Mouse (Mus musculus): Measurements from ENCODE around the gene 9930022D16Rik. TPM values are rescaled to one million over a fixed set of nuclear protein-coding genes. Genes with fewer than 3 reads are reported as not detected.

Gene 9930022D16Rik
- polyA plus RNA-seq, 1 experiment from 2014 or later: not detected

GRCm38 (mm10) chr11:109419961-109420566 lies 6.3 kb downstream of the 9930022D16Rik start:
- Histone ChIP-seq H3K36me3 (no peaks in the 10 kb centered on the region), H3K4me1 (no peaks in the 10 kb centered on the region), H3K27ac (no peak overlapping the region), H3K27me3 (replicated peaks) (no peaks in the 10 kb centered on the region), H3K9ac (no peak overlapping the region), H3K9me3 (0 out of 2 replicates have a peak, but pooled peaks cover 4% of the 10 kb centered on the region), H3K4me2 (replicated peaks) (no peak overlapping the region), H3K4me3 (no peak overlapping the region)
- 58% methylated on average over 16 of the region's 16 CpGs for WGBS
- no peak for ATAC-seq (ENCODE audit: low FRiP score, low read depth)

- H3K36me3 ChIP-seq: no peaks in the 10 kb centered on the region
- no peak overlapping the region for H3K27ac ChIP-seq
- H3K4me3 ChIP-seq: no peak overlapping the region
- no peak overlapping the region for H3K9ac ChIP-seq
- H3K4me2 ChIP-seq (replicated peaks): no peak overlapping the region
- H3K4me1 ChIP-seq: no peaks in the 10 kb centered on the region
- no peaks in the 10 kb centered on the region for H3K27me3 ChIP-seq (replicated peaks)
- ATAC-seq (ENCODE audit: low FRiP score, low read depth): no peak
- H3K9me3 ChIP-seq: 0 out of 2 replicates have a peak, but pooled peaks cover 4% of the 10 kb centered on the region
- WGBS: 86% methylated on average over 14 of the region's 14 CpGs
Observed at GRCm38 (mm10) chr11:109420567-109420962, 6.8 kb downstream of the 9930022D16Rik start.

- no peak for ATAC-seq (ENCODE audit: low FRiP score, low read depth)
- Histone ChIP-seq H3K4me2 (replicated peaks) (no peak overlapping the region), H3K27ac (no peak overlapping the region), H3K4me1 (no peaks in the 10 kb centered on the region), H3K4me3 (no peak overlapping the region), H3K9ac (no peak overlapping the region), H3K36me3 (no peaks in the 10 kb centered on the region), H3K27me3 (replicated peaks) (no peaks in the 10 kb centered on the region), H3K9me3 (0 out of 2 replicates have a peak, but pooled peaks cover 4% of the 10 kb centered on the region)
- WGBS: 81% methylated on average over 5 of the region's 5 CpGs
Observed at GRCm38 (mm10) chr11:109421205-109421604, 7.5 kb downstream of the 9930022D16Rik start.

- Histone ChIP-seq H3K4me3 (no peak overlapping the region), H3K36me3 (no peaks in the 10 kb centered on the region), H3K27me3 (replicated peaks) (no peaks in the 10 kb centered on the region), H3K9ac (no peak overlapping the region), H3K4me1 (peaks cover 8% of the 10 kb centered on the region; the same call in 1 of the 2 replicates), H3K27ac (no peak overlapping the region), H3K4me2 (replicated peaks) (no peak overlapping the region), H3K9me3 (0 out of 2 replicates have a peak, but pooled peaks cover 4% of the 10 kb centered on the region)
- no peak for ATAC-seq (ENCODE audit: low FRiP score, low read depth)
- 99% methylated on average over 4 of the region's 4 CpGs for WGBS
Observed at GRCm38 (mm10) chr11:109422263-109422662, 8.5 kb downstream of the 9930022D16Rik start.

- H3K27ac ChIP-seq: no peak overlapping the region
- no peaks in the 10 kb centered on the region for H3K27me3 ChIP-seq (replicated peaks)
- no peak overlapping the region for H3K4me2 ChIP-seq (replicated peaks)
- no peak overlapping the region for H3K4me3 ChIP-seq
- peaks cover 10% of the 10 kb centered on the region; the same call in 1 of the 2 replicates for H3K4me1 ChIP-seq
- 0 out of 2 replicates have a peak, but pooled peaks cover 4% of the 10 kb centered on the region for H3K9me3 ChIP-seq
- no peak overlapping the region for H3K9ac ChIP-seq
- no peak for ATAC-seq (ENCODE audit: low FRiP score, low read depth)
- 81% methylated on average over 1 of the region's 1 CpGs for WGBS
- no peaks in the 10 kb centered on the region for H3K36me3 ChIP-seq
Observed at GRCm38 (mm10) chr11:109423294-109423693, 9.6 kb downstream of the 9930022D16Rik start.

GRCm38 (mm10) chr11:109425392-109426271 lies 11.9 kb downstream of the 9930022D16Rik start, which contains the start of gene Amz2:
TSS of gene Amz2 (plus strand) at chr11:109425946.
- Histone ChIP-seq H3K27me3 (replicated peaks) (no peaks in the 10 kb centered on the region), H3K4me1 (peaks cover 10% of the 10 kb centered on the region; the same call in 1 of the 2 replicates), H3K9ac (peak within 1 kb of the TSS; percentile 70), H3K9me3 (0 out of 2 replicates have a peak, but pooled peaks cover 4% of the 10 kb centered on the region), H3K36me3 (peaks cover 18% of the 10 kb centered on the region), H3K4me2 (replicated peaks) (peak within 1 kb of the TSS; percentile 58), H3K4me3 (peak within 1 kb of the TSS; percentile 59), H3K27ac (peak within 1 kb of the TSS; percentile 77; the same call in 1 of the 2 replicates)
- peak; percentile 96 for ATAC-seq (ENCODE audit: low FRiP score, low read depth)
- under 1% methylated on average over 65 of the region's 65 CpGs for WGBS

- WGBS: under 1% methylated on average over 11 of the region's 11 CpGs
- ATAC-seq (ENCODE audit: low FRiP score, low read depth): no peak
Observed at GRCm38 (mm10) chr11:109426272-109426586, 12.5 kb downstream of the 9930022D16Rik start.

GRCm38 (mm10) chr11:109427353-109427752 lies 13.6 kb downstream of the 9930022D16Rik start:
- no peak overlapping the region for H3K4me3 ChIP-seq
- no peak overlapping the region for H3K27ac ChIP-seq
- 0 out of 2 replicates have a peak, but pooled peaks cover under 1% of the 10 kb centered on the region for H3K9me3 ChIP-seq
- peaks cover 13% of the 10 kb centered on the region; the same call in 1 of the 2 replicates for H3K4me1 ChIP-seq
- H3K9ac ChIP-seq: no peak overlapping the region
- H3K36me3 ChIP-seq: peaks cover 27% of the 10 kb centered on the region
- 95% methylated on average over 5 of the region's 5 CpGs for WGBS
- 0 out of 2 replicates have a peak overlapping the region, but pooled peaks have one; percentile 58 for H3K4me2 ChIP-seq (replicated peaks)
- ATAC-seq (ENCODE audit: low FRiP score, low read depth): no peak
- no peaks in the 10 kb centered on the region for H3K27me3 ChIP-seq (replicated peaks)

More at GRCm38 (mm10) chr11:109426272-109426586, 12.5 kb downstream of the 9930022D16Rik start:
- Histone ChIP-seq H3K4me2 (replicated peaks) (peak overlapping the region; percentile 58), H3K9me3 (0 out of 2 replicates have a peak, but pooled peaks cover 4% of the 10 kb centered on the region), H3K9ac (peak overlapping the region; percentile 70), H3K4me1 (peaks cover 10% of the 10 kb centered on the region; the same call in 1 of the 2 replicates), H3K4me3 (peak overlapping the region; percentile 59), H3K36me3 (peaks cover 23% of the 10 kb centered on the region), H3K27me3 (replicated peaks) (no peaks in the 10 kb centered on the region), H3K27ac (peak overlapping the region; percentile 77; the same call in 1 of the 2 replicates)

- Histone ChIP-seq H3K27me3 (replicated peaks) (no peaks in the 10 kb centered on the region), H3K9me3 (no peaks in the 10 kb centered on the region), H3K4me3 (no peak overlapping the region), H3K4me1 (0 out of 2 replicates have a peak, but pooled peaks cover 3% of the 10 kb centered on the region), H3K27ac (no peak overlapping the region), H3K9ac (no peak overlapping the region), H3K4me2 (replicated peaks) (no peak overlapping the region), H3K36me3 (peaks cover 67% of the 10 kb centered on the region)
- no peak for ATAC-seq (ENCODE audit: low FRiP score, low read depth)
- WGBS: 93% methylated on average over 16 of the region's 16 CpGs
Observed at GRCm38 (mm10) chr11:109434233-109434798, 20.6 kb downstream of the 9930022D16Rik start.

- Histone ChIP-seq H3K4me1 (0 out of 2 replicates have a peak, but pooled peaks cover 7% of the 10 kb centered on the region), H3K4me2 (replicated peaks) (no peak overlapping the region), H3K9ac (no peak overlapping the region), H3K9me3 (no peaks in the 10 kb centered on the region), H3K4me3 (no peak overlapping the region), H3K27ac (no peak overlapping the region), H3K27me3 (replicated peaks) (no peaks in the 10 kb centered on the region), H3K36me3 (peaks cover 45% of the 10 kb centered on the region)
- no peak for ATAC-seq (ENCODE audit: low FRiP score, low read depth)
- 78% methylated on average over 8 of the region's 8 CpGs for WGBS
Observed at GRCm38 (mm10) chr11:109436889-109437288, 23.2 kb downstream of the 9930022D16Rik start.

GRCm38 (mm10) chr11:109439209-109439608 lies 25.5 kb downstream of the 9930022D16Rik start:
- no peaks in the 10 kb centered on the region for H3K9me3 ChIP-seq
- ATAC-seq (ENCODE audit: low FRiP score, low read depth): peak; percentile 63; the same call in 1 of the 2 replicates
- no peak overlapping the region for H3K4me3 ChIP-seq
- H3K4me2 ChIP-seq (replicated peaks): peak overlapping the region; percentile 68
- H3K9ac ChIP-seq: no peak overlapping the region
- no peak overlapping the region for H3K27ac ChIP-seq
- H3K36me3 ChIP-seq: peaks cover 36% of the 10 kb centered on the region
- WGBS: 20% methylated on average over 5 of the region's 5 CpGs
- 0 out of 2 replicates have a peak, but pooled peaks cover 7% of the 10 kb centered on the region for H3K4me1 ChIP-seq
- H3K27me3 ChIP-seq (replicated peaks): no peaks in the 10 kb centered on the region
